Mouse (Mus musculus) ES-E14 (cell line): ENCODE results near the gene Gstp2.

ENCODE experiments used
- CHD2 ChIP-seq: IDR thresholded peaks from 2 replicates; pipeline ENCODE4 v1.6.1; 2014; ENCODE audit warnings: mild to moderate bottlenecking, low read depth, low read length, inconsistent platforms
- HCFC1 ChIP-seq: IDR thresholded peaks from 2 replicates; pipeline ENCODE4 v1.6.1; 2012; ENCODE audit warnings: low read length, inconsistent platforms, borderline replicate concordance; ENCODE audit not compliant: insufficient read depth
- MAFK ChIP-seq: IDR thresholded peaks from 2 replicates; pipeline ENCODE4 v1.6.1; 2014; ENCODE audit warnings: mild to moderate bottlenecking, low read depth, low read length, inconsistent platforms; ENCODE audit not compliant: insufficient read depth
- ZC3H11A ChIP-seq: IDR thresholded peaks from 2 replicates; pipeline ENCODE4 v1.6.1; 2012; ENCODE audit warnings: low read depth, mild to moderate bottlenecking, inconsistent platforms, low read length, borderline replicate concordance
- ZNF384 ChIP-seq: IDR thresholded peaks from 2 replicates; pipeline ENCODE4 v1.6.1; 2012; ENCODE audit warnings: low read depth, low read length, inconsistent platforms

- TF ChIP-seq HCFC1 (no peak), ZNF384 (no peak), ZC3H11A (no peak), CHD2 (no peak), MAFK (no peak)
Measured at GRCm38 (mm10) chr19:4013066-4013465, 32.8 kb downstream of the Gstp2 start.
